Mouse (Mus musculus): ENCODE data around the gene Rundc1.
"Not testable (repeated sequence)": the region's sequence is repeated elsewhere in the genome, so short reads cannot be mapped to it uniquely, and the experiment has no call there.

The Rundc1 gene

GRCm38 (mm10) chr11:101424925-101425813 is at the start of gene Rundc1, which contains the start of gene Ptges3l:
TSS of gene Rundc1 (plus strand) at chr11:101425085.
TSS of gene Ptges3l (minus strand) at chr11:101425333.
- DNase-seq: peak; percentile 99

DNA sequence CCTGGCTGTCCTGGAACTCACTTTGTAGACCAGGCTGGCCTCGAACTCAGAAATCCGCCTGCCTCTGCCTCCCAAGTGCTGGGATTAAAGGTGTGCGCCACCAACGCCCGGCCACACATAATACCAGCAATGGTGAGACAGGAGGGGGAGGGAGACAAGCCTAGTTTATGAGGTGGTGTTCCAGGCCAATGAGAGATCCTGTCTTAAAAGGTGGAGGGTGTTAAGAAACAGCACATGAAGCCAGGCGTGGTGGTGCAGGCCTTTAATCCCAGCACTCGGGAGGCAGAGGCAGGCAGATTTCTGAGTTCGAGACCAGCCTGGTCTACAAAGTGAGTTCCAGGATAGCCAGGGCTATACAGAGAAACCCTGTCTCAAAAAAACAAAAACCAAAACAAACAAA is 46.7 kb upstream of the Rundc1 start:
- not testable (repeated sequence) for DNase-seq

DNA sequence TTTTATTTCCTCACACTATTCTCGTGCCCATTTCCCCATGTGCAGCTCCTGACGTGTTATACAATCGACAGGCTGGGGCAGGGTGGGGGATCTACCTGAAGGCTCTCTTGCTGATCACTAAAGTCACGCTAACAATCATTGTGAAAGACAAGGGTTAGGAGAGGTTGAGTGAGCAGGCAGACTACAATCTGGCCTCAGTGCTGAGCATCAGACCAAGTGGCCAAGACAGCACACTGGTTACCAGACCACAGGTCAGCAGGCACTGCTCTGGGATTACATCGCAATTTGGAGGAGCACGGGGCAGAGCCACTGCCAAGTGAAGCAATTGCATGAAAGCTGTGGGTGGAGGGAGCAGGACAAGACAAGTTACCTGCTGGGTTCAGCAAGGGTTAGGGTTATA is 46.0 kb upstream of the Rundc1 start:
- no peak for DNase-seq

DNA sequence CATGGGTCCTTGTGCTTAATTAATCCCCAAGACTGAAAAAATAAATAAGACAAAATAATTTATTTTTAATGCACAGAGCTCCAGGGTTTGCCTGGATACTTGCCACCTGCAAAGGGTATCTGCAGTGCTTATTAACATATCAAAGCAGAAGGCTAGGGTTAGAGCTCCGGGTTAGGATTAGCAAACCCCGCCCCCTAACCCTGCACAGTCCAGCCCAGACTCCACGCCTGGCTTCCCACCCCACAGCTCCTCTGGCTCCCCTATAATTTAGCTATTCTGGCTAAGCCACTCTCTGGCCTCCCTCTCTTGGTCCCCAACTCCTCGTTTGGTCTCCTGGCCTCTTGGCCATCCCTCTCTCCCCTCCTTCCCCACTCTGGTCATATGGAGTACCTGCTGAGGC is 43.1 kb upstream of the Rundc1 start:
- no peak for DNase-seq

- DNase-seq: peak; percentile 69
Observed at GRCm38 (mm10) chr11:101395110-101395509, 29.8 kb upstream of the Rundc1 start.

- DNase-seq: no peak
Observed at GRCm38 (mm10) chr11:101415306-101415705, 9.6 kb upstream of the Rundc1 start.

DNA sequence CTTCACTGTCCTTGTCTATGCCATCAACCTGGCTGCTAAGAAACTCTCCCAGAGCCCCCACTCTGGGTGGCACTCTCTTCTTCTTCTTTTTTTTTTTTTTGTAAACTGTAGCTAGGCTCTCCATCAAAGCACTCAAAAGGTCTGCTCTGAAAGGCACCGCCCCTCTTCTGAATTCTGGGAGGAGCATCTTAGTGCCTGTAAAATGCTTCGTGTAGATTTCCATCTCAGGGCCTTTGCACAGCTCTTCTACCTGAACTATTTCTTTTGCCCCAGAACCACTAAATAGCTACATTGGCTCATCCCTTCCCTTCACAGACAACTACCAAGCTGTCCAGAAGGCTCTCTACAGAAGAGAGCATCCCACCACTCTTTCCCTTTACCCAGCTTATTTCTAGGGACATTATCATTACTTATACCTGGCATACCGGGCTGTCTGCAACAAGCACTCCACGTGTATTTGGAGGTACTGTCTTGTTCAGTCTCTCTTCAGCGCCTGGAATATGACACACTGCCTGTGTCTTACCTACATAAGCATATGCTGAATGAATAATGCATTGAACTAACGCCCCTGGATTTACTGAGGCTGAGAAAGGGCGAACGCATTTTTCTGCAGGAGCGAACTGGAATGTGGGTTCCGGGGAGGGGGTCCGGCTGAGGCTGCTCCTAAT is 8.3 kb upstream of the Rundc1 start:
- peak; percentile 27 for DNase-seq

GRCm38 (mm10) chr11:101417101-101417855 is 7.6 kb upstream of the Rundc1 start, which contains the start of gene Aarsd1:
TSS of gene Aarsd1 (minus strand) at chr11:101417615.
- DNase-seq: peak; percentile 92

GRCm38 (mm10) chr11:101418991-101419390 is 5.9 kb upstream of the Rundc1 start:
- DNase-seq: no peak

DNA sequence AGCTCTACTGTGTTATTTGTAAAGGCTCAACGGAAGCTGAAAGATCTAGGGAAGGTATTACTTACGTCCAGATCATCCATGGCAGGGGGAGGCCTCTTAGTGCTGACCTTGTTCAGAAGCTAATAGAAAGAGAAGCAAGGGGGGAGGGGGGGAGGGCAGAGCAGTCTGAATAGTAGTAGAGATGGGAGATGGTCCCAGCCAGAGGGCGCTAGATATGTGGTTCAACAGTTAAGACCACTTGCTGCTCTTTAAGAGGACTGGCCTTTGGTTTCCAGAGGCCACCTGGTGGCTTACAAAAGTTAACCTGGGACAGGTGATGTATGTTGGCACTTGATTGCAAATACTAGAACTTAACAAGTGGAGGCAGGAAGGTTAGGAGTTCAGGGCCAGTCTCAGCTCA is 5.3 kb upstream of the Rundc1 start:
- no peak for DNase-seq

DNA sequence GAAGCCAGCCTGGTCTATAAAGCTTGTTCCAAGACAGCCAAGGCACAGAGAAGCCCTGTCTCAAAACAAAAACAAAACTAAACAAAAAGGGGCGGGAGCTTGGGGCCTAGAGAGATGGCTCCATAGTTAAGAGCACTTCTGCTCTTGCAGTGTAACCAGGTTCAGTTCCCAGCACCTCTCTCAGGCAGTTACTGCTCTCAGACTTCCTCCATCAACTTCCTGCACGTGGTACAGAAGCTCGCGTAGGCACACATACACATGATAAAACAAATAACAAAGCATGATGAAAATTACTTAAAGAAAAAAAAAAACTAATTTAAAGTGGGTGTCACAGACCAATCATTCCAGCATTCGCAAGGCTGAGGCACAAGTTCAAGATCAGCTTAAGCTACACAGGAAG is 4.7 kb upstream of the Rundc1 start:
- no peak for DNase-seq

GRCm38 (mm10) chr11:101424105-101424851 is 607 bp upstream of the Rundc1 start, which contains the start of gene Gm27029:
TSS of gene Gm27029 (minus strand) at chr11:101424796.
- DNase-seq: no peak

- no peak for DNase-seq
Observed at GRCm38 (mm10) chr11:101426165-101426564, 1.3 kb downstream of the Rundc1 start.

DNA sequence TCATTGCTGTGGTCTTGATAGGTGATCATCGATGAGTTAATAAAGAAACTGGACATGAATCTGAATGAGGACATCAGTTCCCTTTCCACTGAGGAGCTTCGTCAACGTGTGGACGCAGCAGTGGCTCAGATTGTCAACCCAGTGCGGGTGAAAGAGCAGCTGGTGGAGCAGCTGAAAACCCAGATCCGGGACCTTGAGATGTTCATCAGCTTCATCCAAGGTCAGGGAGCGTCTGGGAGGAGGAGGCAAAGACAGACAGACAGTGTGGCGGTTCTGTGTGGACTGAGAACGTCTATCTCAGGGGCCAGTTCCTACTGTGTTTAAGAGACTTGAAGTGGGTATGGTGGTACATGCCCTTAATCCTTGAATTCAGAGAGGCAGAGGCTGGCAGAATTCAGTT is 6.4 kb downstream of the Rundc1 start:
- no peak for DNase-seq

- DNase-seq: no peak
Observed at GRCm38 (mm10) chr11:101433396-101433795, 8.5 kb downstream of the Rundc1 start.

DNA sequence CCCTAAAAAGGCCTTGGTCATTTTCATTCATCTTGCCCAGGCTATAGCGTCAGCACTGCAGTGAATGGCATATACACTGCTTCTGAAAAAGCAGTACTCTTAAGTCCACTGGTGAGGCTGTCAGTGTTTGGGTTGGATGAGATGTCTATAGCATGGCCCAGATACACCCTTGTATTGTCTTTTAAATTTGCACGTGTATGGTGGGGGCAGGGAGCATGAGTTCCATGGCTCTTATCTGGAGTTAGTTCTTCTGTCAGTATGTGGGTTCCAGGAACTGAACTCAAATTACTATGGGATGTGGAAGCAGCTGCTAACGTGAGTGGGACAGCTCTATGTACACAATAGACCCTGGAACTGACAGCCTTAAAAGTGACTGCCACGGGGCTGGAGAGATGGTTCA is 10.9 kb downstream of the Rundc1 start:
- no peak for DNase-seq

DNA sequence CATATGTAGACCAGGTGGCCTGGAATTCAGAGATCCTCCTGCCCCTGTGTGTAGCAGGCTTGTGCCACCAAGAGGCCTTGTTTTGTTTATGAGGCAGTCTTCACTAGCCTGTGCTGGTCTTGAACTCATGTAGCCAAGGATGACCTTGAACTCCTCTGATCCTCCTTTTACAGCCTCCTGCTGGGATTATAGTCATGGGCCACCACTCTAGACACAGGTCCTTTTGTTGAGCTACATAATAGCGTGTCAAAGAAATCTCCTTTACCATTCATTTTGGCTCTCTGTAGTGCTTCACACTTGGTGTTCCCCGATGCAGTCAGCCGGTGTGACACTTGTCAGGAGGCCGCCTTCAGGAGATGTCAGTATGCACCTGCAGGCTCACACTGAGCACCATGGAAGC is 12.0 kb downstream of the Rundc1 start:
- no peak for DNase-seq

DNA sequence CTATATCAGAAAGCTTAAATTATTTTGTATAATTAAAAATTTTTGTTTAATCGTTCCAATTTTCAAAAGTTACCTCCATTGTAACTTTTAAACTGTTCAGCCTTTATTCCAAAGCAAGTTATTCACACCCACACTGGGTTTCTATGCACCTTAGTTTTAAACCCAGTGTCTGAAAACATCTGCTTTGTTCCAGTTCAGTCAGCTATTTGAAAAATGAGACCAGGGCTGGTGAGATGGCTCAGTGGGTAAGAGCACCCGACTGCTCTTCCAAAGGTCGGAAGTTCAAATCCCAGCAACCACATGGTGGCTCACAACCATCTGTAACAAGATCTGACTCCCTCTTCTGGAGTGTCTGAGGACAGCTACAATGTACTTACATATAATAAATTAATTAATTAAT is 13.1 kb downstream of the Rundc1 start:
- DNase-seq: not testable (repeated sequence)

DNA sequence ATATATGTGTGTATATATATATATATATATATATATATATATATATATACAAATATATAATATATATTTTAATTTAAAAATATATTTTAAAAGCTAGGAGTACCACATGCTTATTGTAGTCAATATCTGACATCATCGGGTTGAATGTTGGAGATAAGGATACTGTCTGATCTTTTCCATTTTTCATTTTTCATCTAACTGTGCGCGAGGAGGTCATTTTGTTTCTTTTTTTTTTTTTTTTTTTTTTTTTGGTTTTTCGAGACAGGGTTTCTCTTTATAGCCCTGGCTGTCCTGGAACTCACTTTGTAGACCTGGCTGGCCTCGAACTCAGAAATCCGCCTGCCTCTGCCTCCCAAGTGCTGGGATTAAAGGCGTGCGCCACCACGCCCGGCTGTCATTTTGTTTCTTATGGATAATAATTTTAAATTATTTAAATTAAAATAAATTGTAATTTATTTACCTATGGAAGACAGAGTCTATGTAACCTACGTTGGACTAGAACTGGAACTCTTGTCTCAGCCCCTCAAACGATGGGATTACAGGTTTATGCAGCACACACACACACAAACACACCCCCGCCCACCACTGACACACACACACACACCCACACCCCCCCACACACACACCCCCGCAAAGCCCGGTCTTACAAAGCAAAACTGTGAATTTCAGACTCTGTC is 16.7 kb downstream of the Rundc1 start:
- DNase-seq: not testable (repeated sequence)

- peak; percentile 96 for DNase-seq
Observed at GRCm38 (mm10) chr11:101442127-101442693, 17.3 kb downstream of the Rundc1 start, which contains the start of gene Rpl27. TSS of gene Rpl27 (plus strand) at chr11:101442298.

DNA sequence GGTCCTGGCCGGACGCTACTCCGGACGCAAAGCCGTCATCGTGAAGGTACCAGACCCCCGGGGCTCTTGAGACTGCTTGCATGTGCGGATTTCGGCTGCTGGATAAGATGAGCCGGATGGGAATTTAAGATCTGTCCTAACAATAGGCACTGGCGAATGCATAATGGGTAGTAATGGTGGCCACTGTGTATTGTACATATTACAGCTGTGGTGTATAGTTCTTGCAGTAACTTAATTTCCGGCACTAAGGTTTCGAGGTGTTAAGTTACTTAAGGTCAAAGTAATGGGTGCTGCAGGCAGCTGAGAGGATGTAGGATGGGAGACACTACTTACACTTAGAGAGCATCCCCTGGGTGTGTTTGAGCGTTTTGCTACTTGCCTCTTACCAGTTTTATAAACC is 17.9 kb downstream of the Rundc1 start:
- DNase-seq: no peak
